Mouse (Mus musculus) CH12.LX (cell line): ENCODE results near the gene Cd248. TPM values are rescaled to one million over a fixed set of nuclear protein-coding genes. Genes with fewer than 3 reads are reported as not detected.

Experiments used
- DNase-seq: peaks from one replicate; pipeline ENCODE4 v3.0.0-alpha.2; 2013; ENCODE audit errors: extremely low read depth
- H3K27ac ChIP-seq: 2 replicates; pipeline ENCODE4 v1.5.1; 2012; ENCODE audit warnings: low read depth, mild to moderate bottlenecking, control low read depth, moderate library complexity; ENCODE audit not compliant: insufficient read depth
- H3K27me3 ChIP-seq: replicated peaks from 2 replicates; pipeline ENCODE3; 2012; ENCODE audit warnings: inconsistent platforms
- H3K36me3 ChIP-seq, 2 experiments: replicated peaks in 1 of 2; 2 replicates each; pipeline versions ENCODE3 to v1.6.1; 2012; ENCODE audit warnings: inconsistent platforms in 1 of 2, low read length in 1 of 2, mild to moderate bottlenecking in 1 of 2, mixed read lengths in 1 of 2, moderate library complexity in 1 of 2; ENCODE audit not compliant: control insufficient read depth in 1 of 2, insufficient read depth in 1 of 2
- H3K4me1 ChIP-seq, 2 experiments: 2 replicates each; pipeline ENCODE4 v1.6.1; 2012; ENCODE audit warnings: inconsistent platforms in 1 of 2, moderate library complexity in 1 of 2; ENCODE audit not compliant: insufficient read depth in 2 of 2, control insufficient read depth in 1 of 2
- H3K4me2 ChIP-seq: 2 replicates; pipeline ENCODE4 v1.6.1; 2012; ENCODE audit warnings: low read depth, mild to moderate bottlenecking, control low read depth; ENCODE audit not compliant: poor library complexity, insufficient read depth, severe bottlenecking
- H3K4me3 ChIP-seq, 3 experiments: fragments of 150-350 bp in 1 of 3; sonication (generic) in 1 of 3; replicated peaks in 1 of 3; 2 replicates each; pipeline versions ENCODE3 to v1.5.1; 2011 to 2012; ENCODE audit warnings: low read depth in 2 of 3, low read length in 2 of 3, mild to moderate bottlenecking in 2 of 3, moderate library complexity in 2 of 3, control low read depth in 1 of 3, improper control_type of control experiment in 1 of 3, inconsistent platforms in 1 of 3, mixed read lengths in 1 of 3; ENCODE audit not compliant: poor library complexity in 1 of 3
- H3K79me2 ChIP-seq: replicated peaks from 2 replicates; pipeline ENCODE4 v1.6.1; 2012; ENCODE audit warnings: mild to moderate bottlenecking, moderate library complexity; ENCODE audit not compliant: control insufficient read depth, poor library complexity, insufficient read depth, severe bottlenecking; ENCODE audit errors: extremely low read depth
- H3K9ac ChIP-seq: 2 replicates; pipeline ENCODE4 v1.6.1; 2012; ENCODE audit warnings: low read depth, mild to moderate bottlenecking, control low read depth, moderate library complexity; ENCODE audit not compliant: insufficient read depth
- H3K9me3 ChIP-seq: replicated peaks from 2 replicates; pipeline ENCODE3; 2012; ENCODE audit warnings: low read length, inconsistent platforms, mixed read lengths
- CHD2 ChIP-seq: IDR thresholded peaks from 2 replicates; pipeline ENCODE4 v1.6.1; 2011; ENCODE audit warnings: low read length, improper control_type of control experiment
- CTCF ChIP-seq, 2 experiments: IDR thresholded peaks in 1 of 2; conservative IDR thresholded peaks in 1 of 2; 2 replicates each; pipeline ENCODE4 v1.5.1; 2011 to 2012; ENCODE audit warnings: low read depth in 2 of 2, low read length in 2 of 2, improper control_type of control experiment in 1 of 2, inconsistent platforms in 1 of 2, mild to moderate bottlenecking in 1 of 2, moderate library complexity in 1 of 2
- E2F4 ChIP-seq: IDR thresholded peaks from 2 replicates; pipeline ENCODE4 v1.6.1; 2011; ENCODE audit warnings: low read depth, low read length, improper control_type of control experiment; ENCODE audit not compliant: insufficient replicate concordance
- ELF1 ChIP-seq: IDR thresholded peaks from 2 replicates; pipeline ENCODE4 v1.6.1; 2014; ENCODE audit warnings: low read depth, mild to moderate bottlenecking, inconsistent platforms, low read length, improper control_type of control experiment
- EP300 ChIP-seq: IDR thresholded peaks from 2 replicates; pipeline ENCODE4 v1.6.1; 2011; ENCODE audit warnings: low read length, improper control_type of control experiment
- JUN ChIP-seq: IDR thresholded peaks from 2 replicates; pipeline ENCODE4 v1.6.1; 2011; ENCODE audit warnings: low read depth, mild to moderate bottlenecking, low read length, improper control_type of control experiment, moderate library complexity; ENCODE audit not compliant: insufficient read depth
- JUND ChIP-seq: conservative IDR thresholded peaks from 2 replicates; pipeline ENCODE4 v1.6.1; 2011; ENCODE audit warnings: low read depth, low read length, improper control_type of control experiment
- KAT2A ChIP-seq: IDR thresholded peaks from 2 replicates; pipeline ENCODE4 v1.6.1; 2012; ENCODE audit warnings: low read length, improper control_type of control experiment, inconsistent platforms; ENCODE audit not compliant: insufficient replicate concordance
- MAX ChIP-seq: IDR thresholded peaks from 2 replicates; pipeline ENCODE4 v1.6.1; 2011; ENCODE audit warnings: low read length, improper control_type of control experiment
- MXI1 ChIP-seq: IDR thresholded peaks from 2 replicates; pipeline ENCODE4 v1.6.1; 2011; ENCODE audit warnings: mild to moderate bottlenecking, low read depth, low read length, improper control_type of control experiment
- MYC ChIP-seq: IDR thresholded peaks from 2 replicates; pipeline ENCODE4 v1.6.1; 2011; ENCODE audit warnings: low read depth, mild to moderate bottlenecking, improper control_type of control experiment, low read length
- NELFE ChIP-seq: IDR thresholded peaks from 2 replicates; pipeline ENCODE4 v1.6.1; 2011; ENCODE audit warnings: low read depth, low read length, improper control_type of control experiment
- PAX5 ChIP-seq: IDR thresholded peaks from 2 replicates; pipeline ENCODE4 v1.6.1; 2012; ENCODE audit warnings: low read length, inconsistent platforms, mixed read lengths
- POLR2A ChIP-seq: IDR thresholded peaks from 2 replicates; pipeline ENCODE4 v1.6.1; 2011; ENCODE audit warnings: low read depth, mild to moderate bottlenecking, improper control_type of control experiment, low read length
- POLR2AphosphoS2 ChIP-seq: IDR thresholded peaks from 2 replicates; pipeline ENCODE4 v1.6.1; 2011; ENCODE audit warnings: low read depth, low read length, improper control_type of control experiment
- SIN3A ChIP-seq: IDR thresholded peaks from 2 replicates; pipeline ENCODE4 v1.6.1; 2012; ENCODE audit warnings: low read length, improper control_type of control experiment, inconsistent platforms
- SMC3 ChIP-seq: IDR thresholded peaks from 2 replicates; pipeline ENCODE4 v1.6.1; 2011; ENCODE audit warnings: low read depth, low read length, improper control_type of control experiment
- TBP ChIP-seq: conservative IDR thresholded peaks from 2 replicates; pipeline ENCODE4 v1.6.1; 2011; ENCODE audit warnings: low read depth, low read length, improper control_type of control experiment
- TCF12 ChIP-seq: IDR thresholded peaks from 2 replicates; pipeline ENCODE4 v1.6.1; 2014; ENCODE audit warnings: low read depth, mild to moderate bottlenecking, inconsistent platforms, low read length, improper control_type of control experiment
- UBTF ChIP-seq: IDR thresholded peaks from 2 replicates; pipeline ENCODE4 v1.6.1; 2012; ENCODE audit warnings: low read depth, mild to moderate bottlenecking, inconsistent platforms, low read length, improper control_type of control experiment, moderate library complexity
- USF2 ChIP-seq: conservative IDR thresholded peaks from 2 replicates; pipeline ENCODE4 v1.6.1; 2011; ENCODE audit warnings: low read depth, low read length, improper control_type of control experiment
- ZMIZ1 ChIP-seq: IDR thresholded peaks from 2 replicates; pipeline ENCODE4 v1.6.1; 2012; ENCODE audit warnings: low read depth, mild to moderate bottlenecking, inconsistent platforms, low read length, improper control_type of control experiment
- dilution Hi-C: fragments of 300-500 bp; cut with MboI; formaldehyde crosslinking; loops from 2 replicates; pipeline ENCODE4 v1.14.3; 2020; ENCODE audit warnings: low sequenced_read_pairs; ENCODE audit not compliant: extremely low pct_unique_long_range_greater_than_20kb, extremely low pct_ligation_motif_present
- in situ Hi-C: fragments of 300-500 bp; cut with MboI; formaldehyde crosslinking; loops from 3 replicates; pipeline ENCODE4 v1.14.3; 2019; ENCODE audit warnings: low sequenced_read_pairs, low pct_ligation_motif_present, low pct_unique_long_range_greater_than_20kb, mixed read lengths
- polyA plus RNA-seq: library from polyadenylated mRNA; unstranded; fragments of >175 nt; gene quantifications from 2 replicates; pipeline ENCODE4 v1.2.1, GENCODE M21; 2012; ENCODE audit warnings: low read depth; ENCODE audit not compliant: insufficient read length
- total RNA-seq, 2 experiments: library from RNA; depleted of rRNA; stranded (reverse); fragments of 300-350 nt in 1 of 2; fragments of >200 nt in 1 of 2; gene quantifications; 2 replicates each; pipeline ENCODE4 v1.2.3; 2012 to 2014

The Cd248 gene
- total and polyA plus RNA-seq, 3 experiments = not detected

DNA sequence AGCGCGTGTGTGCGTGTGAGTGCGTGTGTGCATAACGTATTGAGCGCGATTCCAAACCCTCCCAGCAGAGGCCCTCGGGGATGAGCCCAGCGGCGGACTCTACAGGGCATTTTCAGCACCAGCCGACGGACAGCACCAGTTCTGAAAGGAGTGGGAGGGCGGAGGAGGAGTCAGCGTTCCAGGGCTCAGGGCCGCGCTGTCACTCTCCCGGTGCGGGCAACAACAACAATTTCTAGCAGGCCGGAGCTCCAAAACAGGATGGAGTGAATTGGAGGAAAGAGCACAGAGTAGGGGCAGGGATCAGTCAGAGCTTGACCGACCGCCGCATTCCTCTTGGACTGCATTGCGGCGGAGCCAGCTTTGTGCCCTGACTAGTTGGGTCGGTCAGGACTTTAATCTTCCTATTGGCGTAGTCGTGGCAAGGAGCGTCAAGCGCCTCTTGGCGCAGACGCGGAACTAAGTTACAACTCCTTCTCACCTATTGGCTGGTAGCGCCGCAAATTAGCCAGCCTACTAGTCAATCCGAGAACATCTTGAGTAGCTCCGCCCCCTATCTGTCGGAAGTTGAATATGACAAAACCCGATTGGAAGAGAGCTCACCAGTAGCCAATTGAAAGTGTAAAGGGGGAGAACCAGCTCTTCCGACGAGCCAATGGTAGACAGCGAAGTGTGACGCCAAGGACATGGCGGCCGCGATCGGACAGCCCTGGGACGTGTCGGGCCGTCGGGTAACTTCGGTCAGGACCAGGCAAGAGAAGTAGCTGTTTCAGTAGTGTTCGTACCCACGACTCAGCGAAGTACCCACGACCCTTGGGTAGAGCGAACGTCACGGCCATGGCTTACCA is 20.2 kb downstream of the Cd248 start, which contains the start of gene Yif1a (continued):
- TF ChIP-seq ELF1 (peak; percentile 94), MXI1 (peak; percentile 98), ZMIZ1 (no peak), TCF12 (peak; percentile 73), CHD2 (peak; percentile 86), CTCF (conservative IDR thresholded peaks at IDR 0.05 in 1 of 2, IDR thresholded peaks at IDR 0.05 in 1 of 2; ENCODE audit: low read depth in 2 of 2, low read length in 2 of 2) (peak in 1 of 2 experiments; percentile 60; a peak in 2 of 4 replicates), KAT2A (0 out of 2 replicates have a peak, but pooled peaks have one; percentile 18), MAX (no peak), TBP (0 out of 2 replicates have a peak, but pooled peaks have one; percentile 27), MYC (no peak), SIN3A (peak; percentile 100), JUN (no peak), POLR2AphosphoS2 (no peak), USF2 (no peak), PAX5 (no peak), UBTF (0 out of 2 replicates have a peak, but pooled peaks have one; percentile 18), JUND (no peak), NELFE (peak; percentile 71)

DNA sequence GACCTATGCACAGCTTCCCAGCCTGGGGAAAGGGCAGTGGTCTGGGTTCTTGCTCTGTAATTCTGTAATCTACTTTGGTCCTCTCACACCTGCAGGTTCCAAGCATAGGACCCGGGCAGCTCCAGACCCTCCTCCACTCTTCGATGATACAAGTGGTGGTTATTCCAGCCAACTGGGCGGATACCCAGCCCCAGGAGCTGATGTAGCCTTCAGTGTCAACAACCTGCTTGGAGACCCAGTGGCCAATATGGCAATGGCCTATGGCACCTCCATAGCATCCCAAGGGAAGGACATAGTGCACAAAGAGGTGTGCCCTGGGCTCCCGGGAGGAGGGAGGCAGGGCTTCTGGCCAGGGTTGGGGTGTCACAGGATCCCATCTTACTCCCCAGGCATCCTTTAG is 21.4 kb downstream of the Cd248 start:
- Histone ChIP-seq H3K27me3 (peaks cover 16% of the 10 kb centered on the region), H3K4me2 (peak overlapping the region; percentile 58), H3K36me3 (peaks cover 30 to 47% of the 10 kb centered on the region in 2 experiments), H3K9me3 (peaks cover 3% of the 10 kb centered on the region), H3K9ac (no peak overlapping the region; the same call in 1 of the 2 replicates), H3K27ac (no peak overlapping the region), H3K4me3 (peak overlapping the region; percentile 86 to 93 (median 88)), H3K79me2 (no peaks in the 10 kb centered on the region), H3K4me1 (peaks cover 12 to 15% of the 10 kb centered on the region in 2 experiments)
- in situ Hi-C loops = loop anchor here (5.0 kb wide), 1 partner anchor 47 kb away; the partner anchor contains the start of gene Brms1
- DNase-seq = no peak
- dilution Hi-C loops = no loop called here
- TF ChIP-seq SMC3 (no peak), EP300 (no peak), KAT2A (no peak), ZMIZ1 (no peak), E2F4 (no peak), PAX5 (no peak), POLR2A (no peak), POLR2AphosphoS2 (no peak)
